Mouse (Mus musculus) adrenal gland, postnatal 10 days (tissue): ENCODE measurements at regions not wholly inside any gene's neighbourhood (a gene's known extent, or its start where the extent isn't known, plus 50 kb on each side); places are given as distances from the start of the nearest gene placed in this dataset.

ENCODE experiments used
- DNase-seq: peaks from one replicate; pipeline ENCODE4 v3.0.0; 2021; ENCODE audit warnings: mixed read lengths

DNA sequence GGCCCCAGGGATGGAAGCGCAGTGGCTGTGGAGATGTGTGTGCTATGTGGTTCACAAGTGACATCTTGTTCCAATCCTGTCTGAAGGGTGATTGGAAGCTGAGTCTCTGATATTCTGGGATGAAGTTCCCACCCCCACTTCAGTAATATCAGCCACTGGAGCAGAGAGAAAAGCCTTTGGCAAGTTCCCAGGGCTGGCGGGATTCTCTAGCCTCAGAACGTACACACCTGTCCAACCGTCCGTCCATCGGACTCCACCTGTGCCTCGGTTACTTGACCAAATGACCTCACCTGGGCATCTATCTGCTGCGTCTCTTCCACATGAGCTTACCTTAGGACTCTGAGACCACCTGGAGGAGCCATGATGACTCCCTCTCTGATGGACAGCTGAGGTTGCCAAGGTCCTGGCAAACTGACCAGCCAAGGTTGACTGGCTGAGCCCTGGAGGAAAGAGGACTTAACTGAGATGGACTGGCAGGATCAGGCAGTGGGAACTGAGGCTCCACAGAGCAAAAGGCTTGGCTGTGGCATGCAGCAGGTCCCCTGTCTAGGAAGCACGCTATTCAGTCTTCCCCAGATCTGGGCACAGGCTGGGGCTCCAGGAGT lies 152.5 kb upstream of the A530016L24Rik start:
- no peak for DNase-seq

DNA sequence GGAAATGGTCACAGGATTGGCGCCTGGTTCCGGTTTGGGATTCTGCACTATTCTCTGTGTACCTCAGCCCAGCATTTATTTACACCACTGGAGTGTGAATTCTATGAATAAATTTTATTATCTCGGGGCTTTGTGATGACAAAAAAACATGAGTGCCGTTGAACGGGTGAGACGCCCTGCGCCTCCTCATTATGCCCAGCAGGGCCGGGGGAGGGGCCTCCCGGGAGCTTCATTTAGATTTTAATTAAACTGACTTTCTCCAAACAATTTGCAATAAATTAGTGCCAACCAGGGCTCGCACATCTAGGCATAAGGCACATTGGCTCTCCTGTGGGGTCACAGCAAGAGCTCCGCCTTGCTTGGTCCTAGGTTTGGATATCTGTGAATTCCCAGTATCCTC lies 151.8 kb upstream of the A530016L24Rik start:
- DNase-seq = no peak

DNA sequence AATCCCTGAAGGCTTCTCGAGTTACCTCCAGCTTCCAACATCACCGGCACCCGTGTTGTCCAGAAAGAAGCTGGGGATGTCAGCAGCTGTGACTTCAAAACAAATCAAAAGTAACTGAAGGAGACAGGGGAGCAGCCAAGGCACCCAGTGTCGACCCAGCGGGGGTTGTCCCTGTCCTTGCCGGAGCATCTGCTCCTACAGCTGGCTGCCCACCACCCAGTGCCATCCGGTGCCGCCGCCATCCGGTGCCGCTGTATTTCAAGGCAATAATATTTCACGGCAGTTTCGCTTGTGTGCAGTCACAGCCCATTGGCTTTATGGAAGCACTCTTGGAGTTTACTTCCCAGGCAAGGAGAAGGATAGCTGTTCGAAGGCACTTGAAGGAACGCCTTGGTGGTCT lies 150.3 kb upstream of the A530016L24Rik start:
- DNase-seq = no peak

DNA sequence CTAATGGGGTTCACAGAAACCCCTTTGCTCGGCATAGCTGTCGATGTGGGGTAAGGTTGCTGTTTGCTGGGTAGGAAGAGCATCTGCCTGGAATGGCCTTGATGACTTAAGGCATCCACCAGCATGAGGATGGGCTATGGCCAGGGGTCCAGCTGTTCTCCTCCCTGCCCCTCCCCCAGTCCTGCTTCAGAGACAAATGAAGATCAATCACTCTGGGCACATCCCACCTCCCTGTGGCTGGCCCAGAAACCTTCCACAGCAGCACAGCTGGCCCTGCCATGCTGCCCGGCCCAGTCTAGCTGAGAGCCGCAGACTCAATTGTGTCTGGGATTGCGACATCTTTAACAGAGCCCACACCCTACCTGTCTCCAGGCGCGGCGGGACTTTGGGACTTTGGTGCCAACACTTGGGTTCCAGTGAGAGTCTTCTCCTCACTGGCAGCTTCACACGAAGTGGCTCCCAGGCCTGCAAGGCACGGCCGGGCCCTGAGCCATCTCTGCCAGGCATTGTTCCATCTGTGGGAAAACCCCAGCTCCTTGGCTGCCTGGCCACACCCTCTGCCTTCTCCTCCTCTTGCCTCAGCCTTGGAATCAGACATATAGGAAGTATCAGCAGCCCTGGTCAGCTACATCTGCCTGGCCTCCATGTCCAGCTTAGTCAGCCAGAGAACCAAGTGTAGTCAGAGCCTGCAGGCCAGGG lies 149.6 kb upstream of the A530016L24Rik start:
- peak; percentile 68 for DNase-seq

DNA sequence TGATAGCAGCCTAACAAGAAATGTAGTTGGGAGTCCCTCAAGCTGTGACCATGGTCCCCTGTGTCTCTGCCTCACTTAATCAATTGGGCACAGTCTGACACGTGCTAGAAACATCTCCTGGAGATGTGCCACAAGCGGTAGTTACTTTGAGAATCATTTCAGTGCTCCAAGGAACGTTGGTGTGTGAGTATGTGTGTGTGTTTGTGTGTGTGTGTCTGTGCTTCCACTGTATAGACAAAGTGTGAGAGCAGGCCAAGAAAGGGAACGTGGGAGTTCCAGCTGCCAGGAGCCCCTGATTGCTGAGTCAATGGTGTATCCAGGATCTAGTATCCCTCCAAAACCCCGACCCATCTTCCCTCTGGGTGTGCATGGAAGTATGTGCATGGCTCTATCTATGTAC lies 149.0 kb upstream of the A530016L24Rik start:
- no peak for DNase-seq

DNA sequence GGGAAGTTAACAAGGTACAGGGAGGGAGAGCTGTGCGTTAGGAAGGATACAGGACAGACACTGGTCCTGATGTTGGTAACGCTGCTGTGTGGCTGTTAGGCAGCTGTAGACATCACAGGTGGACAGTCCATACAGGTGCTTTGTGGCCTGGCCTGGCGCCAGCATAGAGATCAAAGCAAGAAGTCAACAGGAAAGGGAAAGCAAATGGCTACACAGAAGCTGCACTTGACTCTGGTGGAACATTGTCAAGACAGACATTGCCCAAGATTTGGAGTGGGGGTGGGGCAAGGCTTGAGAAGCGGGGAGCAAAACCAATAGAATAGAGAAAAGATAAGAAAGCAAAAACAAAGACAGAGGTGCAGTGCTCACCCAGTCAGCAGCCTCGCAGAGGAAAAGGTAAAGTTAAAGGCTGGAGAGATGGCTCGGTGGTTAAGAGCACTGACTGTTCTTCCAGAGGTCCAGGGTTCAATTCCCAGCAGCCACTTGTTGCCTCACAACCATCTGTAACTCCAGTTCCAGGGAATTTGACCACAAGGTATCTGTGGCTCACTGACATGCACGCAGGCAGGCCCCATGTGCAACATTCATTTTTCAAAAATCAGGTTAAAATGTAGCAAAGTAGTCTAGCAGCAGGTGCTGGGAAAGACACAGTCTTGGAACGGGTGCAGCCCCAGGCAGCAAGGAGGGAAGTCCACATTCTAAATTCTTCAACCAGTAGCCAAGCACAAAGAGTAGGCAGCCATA lies 147.3 kb upstream of the A530016L24Rik start:
- no peak for DNase-seq

DNA sequence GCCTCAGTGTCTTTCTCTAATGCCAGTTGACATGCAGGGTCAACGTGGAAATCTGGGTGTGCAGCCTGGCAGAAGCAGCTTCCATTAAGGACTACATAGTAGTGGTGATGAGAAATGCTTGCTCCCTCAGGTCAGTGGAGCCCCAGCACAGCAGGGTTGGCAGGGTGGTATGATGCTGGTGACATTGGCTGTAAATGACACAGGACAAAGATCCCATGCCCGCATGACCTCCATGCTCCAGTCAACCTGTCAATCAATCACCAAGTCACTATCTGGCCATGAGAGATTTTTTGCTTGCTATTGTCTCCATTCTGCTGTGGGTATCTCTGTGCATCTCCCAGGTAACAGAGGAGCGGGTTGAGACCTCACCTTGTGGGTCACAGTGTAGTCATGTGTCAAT lies 146.2 kb upstream of the A530016L24Rik start:
- DNase-seq = no peak

DNA sequence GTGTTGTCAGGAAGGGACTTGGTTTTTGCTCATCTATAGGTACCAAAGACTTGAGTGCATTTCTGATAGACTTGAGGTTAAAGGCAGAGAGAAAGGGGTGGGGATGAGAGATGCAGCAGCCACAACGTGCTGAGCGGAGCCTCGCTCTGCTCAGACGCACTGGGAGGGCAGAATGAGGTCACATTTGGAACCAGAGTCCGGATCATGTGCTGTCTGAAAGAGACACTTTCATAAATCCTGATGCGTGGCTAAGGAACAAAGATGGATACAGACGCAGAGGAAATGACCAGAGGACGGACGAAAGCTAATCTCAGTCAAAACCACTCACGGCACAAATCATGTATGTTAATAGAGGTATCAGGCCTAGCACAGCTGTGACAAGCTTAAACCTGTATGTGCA lies 145.0 kb upstream of the A530016L24Rik start:
- no peak for DNase-seq

DNA sequence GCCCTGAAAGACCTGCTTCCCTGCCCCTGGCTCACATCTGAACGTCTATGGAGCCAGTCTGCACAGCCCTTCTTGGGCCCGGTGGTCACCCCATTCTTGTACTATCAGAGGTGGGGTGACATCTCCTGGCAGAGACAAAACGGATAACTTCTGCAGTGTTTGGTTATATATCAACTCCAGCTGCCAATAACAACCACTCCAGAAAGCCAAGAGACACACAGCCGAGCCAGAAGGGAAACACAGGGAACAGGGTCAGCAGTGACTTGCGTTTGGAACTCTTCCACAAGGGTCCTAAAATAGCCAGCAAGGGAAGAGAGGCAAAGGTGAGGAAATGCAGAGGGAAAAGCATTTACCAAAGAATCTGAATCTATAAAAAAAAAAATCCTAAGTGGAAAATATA lies 143.5 kb upstream of the A530016L24Rik start:
- no peak for DNase-seq

DNA sequence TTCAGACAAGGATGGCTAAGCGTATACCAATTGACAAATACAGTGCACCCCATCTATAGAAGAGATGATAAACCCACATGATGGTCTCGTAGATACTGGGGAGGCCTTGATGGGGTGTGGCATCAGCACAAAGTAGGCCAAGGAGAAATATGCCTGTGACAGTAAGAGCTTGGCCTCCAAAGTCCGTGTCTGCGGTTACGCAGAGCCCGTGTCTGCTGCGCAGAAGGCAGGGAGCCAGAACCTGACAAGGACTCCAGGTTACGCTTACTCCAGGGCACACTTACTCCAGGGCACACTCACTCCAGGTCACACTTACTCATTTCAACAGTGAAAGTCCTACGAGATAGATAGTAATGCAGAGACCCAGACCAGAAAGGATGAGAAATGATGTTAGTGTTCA lies 141.1 kb upstream of the A530016L24Rik start:
- DNase-seq = no peak

DNA sequence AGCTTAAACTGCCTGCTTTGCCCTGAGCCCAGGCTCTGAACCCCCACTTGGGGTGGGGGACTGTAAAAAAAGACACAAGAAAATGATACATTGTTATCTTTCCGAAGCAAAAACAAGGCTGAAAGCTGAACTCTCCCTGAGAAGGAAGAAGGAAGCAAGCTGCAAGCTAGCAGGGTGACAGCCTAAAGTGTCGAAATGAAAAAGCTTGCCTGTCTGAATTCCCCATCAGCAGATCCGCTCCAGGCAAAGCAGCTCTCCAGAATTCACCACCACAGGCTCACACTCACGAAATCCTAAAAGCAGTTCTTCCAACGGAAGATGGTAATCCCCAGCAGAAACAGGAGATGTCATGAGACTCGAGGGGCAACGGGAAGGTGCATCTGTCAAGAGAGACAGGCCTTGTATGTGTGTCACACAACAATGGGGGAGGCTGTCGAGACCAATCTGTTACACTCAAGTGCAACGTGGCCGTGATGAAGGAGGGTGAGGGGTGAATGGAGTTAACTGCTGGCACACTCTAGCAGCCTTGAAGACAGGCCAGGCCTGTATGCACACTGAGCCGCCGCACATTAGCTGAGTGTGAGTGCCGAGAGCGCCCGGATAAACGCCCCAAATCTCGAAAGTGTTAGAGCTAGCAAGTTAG lies 139.5 kb upstream of the A530016L24Rik start:
- DNase-seq = no peak

DNA sequence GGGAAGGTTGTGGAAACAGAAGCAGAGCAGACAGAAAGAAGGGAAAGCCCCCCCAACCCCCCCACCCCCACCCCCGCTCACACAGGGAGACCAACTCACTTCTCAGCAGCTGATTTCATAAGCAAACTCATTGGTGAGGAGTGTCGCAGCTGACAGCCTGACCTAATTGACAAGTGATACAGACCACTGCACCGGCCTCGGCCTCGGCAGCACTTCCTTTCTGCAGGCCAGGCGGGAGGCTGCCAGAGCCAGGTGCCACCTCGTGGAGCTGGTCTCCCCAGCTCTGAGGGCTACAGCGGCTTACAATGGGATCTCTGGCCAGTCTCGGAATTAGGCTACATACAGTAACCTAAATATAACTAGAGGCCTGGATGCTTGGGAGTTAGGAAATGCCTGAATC lies 138.5 kb upstream of the A530016L24Rik start:
- no peak for DNase-seq

DNA sequence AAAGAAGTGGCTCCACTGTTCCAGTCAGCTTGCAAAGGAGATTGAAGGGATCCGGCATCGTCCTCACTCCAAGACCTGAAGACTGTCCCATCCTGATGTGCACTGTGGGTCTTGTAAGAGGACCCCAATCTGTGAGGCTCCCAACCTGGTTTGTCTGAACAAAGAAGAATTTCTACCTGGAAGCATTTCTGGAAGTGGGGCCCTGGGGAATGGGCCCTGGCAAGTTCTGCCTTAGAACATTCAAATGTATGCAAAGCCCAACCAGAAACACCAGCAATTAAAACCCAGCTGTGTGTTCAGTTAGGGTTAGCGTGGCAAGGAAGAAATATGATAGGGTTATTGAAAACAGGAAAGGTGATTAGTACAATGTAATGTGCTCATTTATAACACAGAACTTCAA lies 125.9 kb upstream of the A530016L24Rik start:
- no peak for DNase-seq

DNA sequence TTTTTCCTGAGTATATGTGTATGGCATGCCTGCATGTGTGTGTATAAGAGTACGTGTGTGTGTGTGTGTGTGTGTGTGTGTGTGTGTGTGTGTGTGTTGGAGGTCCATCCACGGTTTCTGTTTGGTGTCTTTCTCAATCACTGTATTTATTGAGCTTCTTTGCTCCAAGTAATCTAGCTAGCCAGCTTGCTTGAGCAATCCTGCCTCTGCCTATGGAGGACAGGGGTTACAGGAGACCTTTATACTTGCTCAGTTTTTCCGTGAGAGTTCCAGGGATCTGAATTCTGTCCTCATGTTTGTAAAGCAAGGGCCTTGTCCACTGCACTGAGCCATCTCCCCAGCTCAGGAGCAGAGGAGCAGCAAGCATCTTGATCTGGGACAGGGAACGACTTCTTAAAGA lies 122.0 kb upstream of the A530016L24Rik start:
- DNase-seq = no peak

DNA sequence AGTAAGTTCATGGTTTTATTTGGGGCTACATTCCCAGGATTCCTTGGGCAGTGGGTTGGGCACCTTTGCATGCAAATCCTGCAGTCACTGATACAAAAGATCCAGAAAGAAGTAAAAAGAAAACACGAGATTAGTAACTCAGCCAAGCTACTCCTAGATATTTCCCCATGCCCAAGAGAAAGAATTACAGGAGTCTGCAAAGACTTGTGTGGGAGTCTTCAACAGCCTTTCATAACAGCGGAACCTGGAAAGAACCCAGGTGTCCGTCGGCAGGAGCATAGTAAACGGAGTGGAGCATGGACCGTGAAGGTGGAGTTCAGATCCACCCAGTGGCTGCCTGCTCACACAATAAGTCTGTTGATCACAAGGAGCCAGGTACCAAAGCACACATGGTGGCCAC lies 121.1 kb upstream of the A530016L24Rik start:
- no peak for DNase-seq

DNA sequence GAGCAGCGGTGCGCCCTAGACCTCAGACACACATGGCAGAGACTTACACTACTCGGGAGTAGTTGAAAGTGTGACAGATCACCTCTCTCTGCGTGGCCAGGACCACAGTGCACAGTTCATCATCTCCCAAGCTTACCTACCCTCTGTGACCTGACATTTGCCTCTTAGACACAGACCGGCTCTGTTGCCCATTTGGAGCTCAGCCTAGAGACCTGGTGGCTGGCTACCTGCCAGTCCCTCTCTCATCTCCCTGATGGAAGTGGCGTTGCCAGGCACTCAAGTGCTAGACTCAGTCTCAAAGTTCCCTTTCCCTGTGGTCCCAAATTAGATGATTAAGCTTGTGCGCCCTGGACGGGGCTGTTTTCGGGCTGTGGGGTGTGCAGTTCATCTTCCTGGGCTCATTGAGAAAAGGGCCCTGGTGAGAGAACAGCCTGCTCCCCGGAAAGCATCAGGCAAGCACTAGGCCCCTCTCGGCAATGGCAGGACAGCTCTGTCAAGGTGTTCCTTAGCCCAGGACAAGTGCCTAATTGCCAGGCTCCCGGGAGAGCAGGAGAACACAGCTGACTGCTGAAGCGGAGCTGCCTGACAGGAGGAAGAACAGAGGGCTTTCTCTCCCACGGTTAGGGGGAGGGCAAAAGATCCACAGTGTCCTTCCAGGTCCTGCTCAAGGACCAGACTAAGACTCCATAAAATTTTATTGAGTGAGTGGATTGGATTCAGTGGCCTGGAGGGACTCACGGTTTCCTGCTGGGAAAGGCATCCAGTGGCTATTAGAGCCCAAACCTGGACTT lies 119.5 kb upstream of the A530016L24Rik start:
- peak; percentile 44 for DNase-seq

DNA sequence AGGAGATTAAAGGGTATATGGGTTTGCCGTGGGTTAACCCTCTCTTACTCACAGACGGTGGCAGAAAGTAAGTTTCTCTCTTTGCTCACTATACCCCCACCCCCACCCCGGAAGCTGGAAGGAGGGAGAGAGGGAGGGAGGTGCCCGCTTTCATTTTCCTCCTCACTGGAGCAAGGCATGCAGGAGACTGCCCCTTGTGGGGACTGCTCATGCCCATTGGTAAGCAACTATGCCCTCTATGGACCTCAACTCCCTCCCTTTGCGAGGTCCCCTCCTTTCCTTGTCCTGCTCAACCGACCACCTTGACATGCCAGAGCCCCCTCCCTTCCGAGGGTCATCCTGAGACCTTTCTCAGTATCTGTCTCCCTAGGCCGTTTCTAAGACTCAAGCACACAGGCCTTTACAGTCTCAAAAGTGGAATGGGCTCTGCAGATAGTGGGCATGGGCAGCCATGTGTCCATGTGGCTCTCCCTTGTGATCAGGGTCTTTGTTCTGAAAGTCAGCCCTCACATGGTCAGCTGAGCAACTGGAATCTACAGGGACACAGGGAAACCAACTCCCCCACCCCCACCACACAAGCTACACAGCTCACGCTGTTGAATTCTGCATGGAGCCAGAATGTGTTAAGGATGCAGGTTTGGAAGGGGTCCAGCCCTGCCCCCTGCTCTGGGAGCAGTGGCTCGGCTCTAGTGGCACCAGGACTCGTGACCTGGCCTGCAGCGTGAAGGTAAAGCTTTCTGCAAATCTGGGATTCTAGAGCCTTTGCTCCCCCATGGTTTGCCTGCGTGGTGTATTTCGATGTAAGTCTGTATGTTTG lies 116.8 kb upstream of the A530016L24Rik start:
- DNase-seq = no peak

DNA sequence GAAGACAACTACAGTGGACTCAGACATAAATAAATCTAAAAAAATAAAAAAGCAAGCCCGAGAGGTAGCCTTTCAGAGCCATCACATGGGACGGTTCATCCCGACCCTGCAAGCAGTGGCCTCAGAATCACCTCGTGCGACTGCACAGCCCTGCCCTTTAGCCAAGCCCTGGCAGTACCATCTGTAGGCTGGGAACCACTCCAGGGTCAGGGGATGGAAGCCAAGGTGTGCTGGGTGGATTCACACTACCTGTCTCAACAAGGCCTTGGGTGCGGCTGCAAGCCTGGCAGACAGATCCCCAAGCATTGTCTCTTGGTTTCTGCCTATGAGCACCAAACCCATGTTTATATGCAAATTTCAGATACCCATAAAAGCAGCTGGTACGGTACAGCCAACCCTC lies 115.3 kb upstream of the A530016L24Rik start:
- DNase-seq = no peak

DNA sequence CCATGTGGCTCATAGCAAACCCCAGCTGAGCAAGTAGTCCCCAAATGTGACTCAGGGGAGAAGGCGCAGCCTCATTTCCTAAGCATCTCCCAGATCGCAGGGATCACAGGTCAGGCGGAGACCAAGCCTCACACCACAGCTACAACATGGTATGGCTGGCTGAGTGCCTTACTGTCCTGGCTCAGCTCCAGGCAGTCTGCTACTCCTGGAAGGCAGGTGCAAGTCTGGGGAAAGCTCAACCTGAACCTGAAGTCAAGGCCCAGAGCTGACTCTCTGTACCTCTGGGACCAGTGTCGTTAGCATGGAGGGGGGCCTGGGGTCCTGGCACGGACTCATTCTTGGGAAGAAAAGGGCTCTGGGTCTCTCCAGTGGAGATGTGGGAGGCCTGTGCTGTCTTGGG lies 113.0 kb upstream of the A530016L24Rik start:
- peak; percentile 7 for DNase-seq

DNA sequence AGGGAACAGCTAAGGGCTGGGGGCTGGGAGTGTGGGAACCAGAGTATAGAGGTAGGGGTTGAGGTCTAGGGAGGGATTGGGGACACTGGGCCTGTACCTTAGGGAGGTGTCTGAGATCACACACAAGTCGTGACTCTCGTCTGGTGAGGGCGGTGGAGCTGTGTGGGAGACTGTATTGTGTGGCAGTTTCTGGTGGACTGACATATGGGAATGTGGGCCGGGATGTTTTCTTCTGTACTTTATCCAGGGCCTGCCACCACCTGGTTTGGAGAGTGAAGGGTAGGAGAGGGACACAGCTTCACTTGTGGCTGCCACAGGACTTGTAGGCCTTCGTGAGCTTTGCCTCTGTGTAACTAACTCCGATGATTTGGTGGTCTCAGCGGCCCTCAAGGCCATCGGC lies 112.5 kb upstream of the A530016L24Rik start:
- DNase-seq = no peak

DNA sequence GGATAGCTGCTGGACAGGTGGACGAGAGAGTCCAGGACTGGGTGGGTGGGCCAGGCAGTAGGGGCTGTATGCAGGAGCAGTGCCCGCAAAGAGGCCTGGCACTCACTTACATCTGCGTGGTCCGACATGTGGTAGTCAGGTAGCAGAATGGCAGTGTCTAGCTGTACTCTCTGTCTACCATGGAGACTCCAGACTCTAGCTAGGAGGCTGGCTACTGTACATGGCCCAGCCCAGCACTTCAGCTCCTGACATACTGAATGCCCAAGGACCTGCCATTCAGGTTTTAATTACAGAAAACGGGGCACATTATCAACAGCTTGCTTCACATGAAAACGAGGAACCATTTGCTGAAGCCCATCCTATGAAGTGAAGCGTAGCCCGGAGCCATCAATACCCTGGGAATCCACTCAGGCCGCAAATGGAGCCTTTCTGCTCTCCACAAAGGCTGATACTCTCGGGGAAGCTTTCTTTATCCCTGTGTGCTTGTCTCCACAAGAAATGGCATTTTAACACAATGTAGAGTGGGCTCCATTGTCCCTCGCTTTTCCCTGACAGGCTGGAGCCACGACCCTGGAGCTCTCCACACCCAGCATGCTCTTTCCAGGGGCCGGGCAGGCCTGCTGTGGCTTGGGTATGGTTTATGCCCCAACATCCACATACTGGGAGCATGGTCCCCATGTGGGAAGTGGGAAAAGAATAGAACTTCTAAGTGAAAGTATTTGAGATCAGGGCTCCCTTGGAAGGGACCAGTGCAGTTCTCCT lies 110.6 kb upstream of the A530016L24Rik start:
- DNase-seq = no peak
